Mouse (Mus musculus) liver, embryonic 14.5 days (tissue): ENCODE results near the gene Plekhg4. TPM values are rescaled to one million over a fixed set of nuclear protein-coding genes. Genes with fewer than 3 reads are reported as not detected.

Source experiments
- ATAC-seq: fragments of 200-750 bp; cut with Nextera tagmentation; 2 replicates; pipeline ENCODE4 v1.8.0; 2017; ENCODE audit warnings: moderate number of reproducible peaks, mild to moderate bottlenecking, moderate library complexity; ENCODE audit not compliant: insufficient read depth
- DNase-seq, 3 experiments: peaks; one replicate each; pipeline ENCODE4 v3.0.0-alpha.2; 2012 to 2013; ENCODE audit warnings: low read depth in 3 of 3, low spot score in 3 of 3
- H3K27ac ChIP-seq: fragments of 300-500 bp; sonication (generic); 2 replicates; pipeline ENCODE4 v1.5.1; 2014; ENCODE audit warnings: moderate library complexity, mild to moderate bottlenecking, control low read depth, inconsistent platforms
- H3K27me3 ChIP-seq: fragments of 300-500 bp; sonication (generic); 2 replicates; pipeline ENCODE4 v1.6.1; 2014; ENCODE audit warnings: mild to moderate bottlenecking, low read length, moderate library complexity; ENCODE audit not compliant: control insufficient read depth, insufficient read depth
- H3K36me3 ChIP-seq: fragments of 300-500 bp; sonication (generic); replicated peaks from 2 replicates; pipeline ENCODE4 v1.6.1; 2014; ENCODE audit warnings: low read depth; ENCODE audit not compliant: control insufficient read depth, insufficient read depth
- H3K4me1 ChIP-seq, 2 experiments: fragments of 200-500 bp in 1 of 2; fragments of 300-500 bp in 1 of 2; sonication (generic) in 1 of 2; replicated peaks; 2 replicates each; pipeline ENCODE4 v1.6.1; 2012 to 2014; ENCODE audit warnings: antibody characterized with exemption in 1 of 2, inconsistent platforms in 1 of 2, low read length in 1 of 2; ENCODE audit not compliant: control insufficient read depth in 2 of 2, insufficient read depth in 2 of 2
- H3K4me2 ChIP-seq: fragments of 300-500 bp; sonication (generic); 2 replicates; pipeline ENCODE4 v1.6.1; 2014; ENCODE audit warnings: low read depth, mild to moderate bottlenecking, control low read depth, moderate library complexity
- H3K4me3 ChIP-seq, 2 experiments: fragments of 200-500 bp in 1 of 2; fragments of 300-500 bp in 1 of 2; sonication (generic) in 1 of 2; 2 replicates each; pipeline ENCODE4 v1.5.1; 2012 to 2014; ENCODE audit warnings: low read depth in 2 of 2, low read length in 2 of 2, mild to moderate bottlenecking in 2 of 2, control low read depth in 1 of 2, inconsistent platforms in 1 of 2, moderate library complexity in 1 of 2; ENCODE audit not compliant: insufficient read depth in 1 of 2
- H3K9ac ChIP-seq: fragments of 300-500 bp; sonication (generic); replicated peaks from 2 replicates; pipeline ENCODE4 v1.6.1; 2014; ENCODE audit warnings: mild to moderate bottlenecking, control low read depth, moderate library complexity
- H3K9me3 ChIP-seq: fragments of 300-500 bp; sonication (generic); 2 replicates; pipeline ENCODE4 v1.6.1; 2016; ENCODE audit warnings: low read length, mixed read lengths; ENCODE audit not compliant: control insufficient read depth
- CTCF ChIP-seq: IDR thresholded peaks from 2 replicates; pipeline ENCODE4 v1.5.1; 2016; ENCODE audit warnings: antibody characterized with exemption, low read depth, control low read depth
- EP300 ChIP-seq: IDR thresholded peaks from 2 replicates; pipeline ENCODE4 v1.6.1; 2016; ENCODE audit warnings: antibody characterized with exemption, low read depth
- WGBS: fragments of 180-500 bp; shearing (Covaris S2); extraction: QIAGEN DNeasy Blood & Tissue Kit; methylation state at CpG from one replicate; pipeline ENCODE4 v1.1.7; 2014; ENCODE audit not compliant: insufficient replicate concordance; 5-methylcytosine and 5-hydroxymethylcytosine counted together
- polyA plus RNA-seq, 2 experiments: library from polyadenylated mRNA; depleted of rRNA in 1 of 2; stranded (reverse) in 1 of 2; unstranded in 1 of 2; fragments of >200 nt; fragmentation: Nextera tagmentation in 1 of 2; extraction: Ambion mirVana in 1 of 2; gene quantifications; 2 replicates each; pipeline versions ENCODE4 v1.2.1 to v1.2.3; 2012 to 2014

The Plekhg4 gene
- polyA plus RNA-seq, 2 experiments = 0.06 to 0.08 TPM

DNA sequence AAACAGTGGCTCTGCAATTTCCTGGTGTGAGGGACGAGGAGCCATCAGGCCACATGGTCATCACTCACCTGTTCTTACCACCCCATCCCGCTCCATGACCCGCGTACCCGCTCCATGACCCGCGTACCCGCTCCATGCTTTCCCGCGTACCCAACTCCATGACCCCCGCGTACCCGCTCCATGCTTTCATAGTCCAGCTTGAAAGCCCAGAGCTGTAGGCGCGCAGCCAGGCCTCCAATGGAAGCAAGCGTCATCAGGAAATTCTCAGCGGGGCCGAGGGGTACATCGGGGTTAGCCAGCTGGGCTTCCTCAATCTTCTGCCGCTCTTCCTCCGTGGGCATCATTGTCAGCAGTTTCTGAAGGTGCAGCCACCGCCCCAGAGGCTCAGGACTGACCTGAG is 41.6 kb upstream of the Plekhg4 start:
- Histone ChIP-seq H3K4me3 (no peak overlapping the region), H3K9me3 (no peaks in the 10 kb centered on the region), H3K27me3 (no peaks in the 10 kb centered on the region), H3K9ac (no peak overlapping the region), H3K4me2 (no peak overlapping the region), H3K27ac (no peak overlapping the region), H3K4me1 (peaks cover 0 to 3% of the 10 kb centered on the region in 2 experiments; a peak in 2 of 4 replicates), H3K36me3 (peaks cover 28% of the 10 kb centered on the region)
- no peak for DNase-seq
- ATAC-seq = no peak
- TF ChIP-seq CTCF = no peak
- no peak for TF ChIP-seq EP300
- 93% methylated on average over 22 of the region's 22 CpGs for WGBS

DNA sequence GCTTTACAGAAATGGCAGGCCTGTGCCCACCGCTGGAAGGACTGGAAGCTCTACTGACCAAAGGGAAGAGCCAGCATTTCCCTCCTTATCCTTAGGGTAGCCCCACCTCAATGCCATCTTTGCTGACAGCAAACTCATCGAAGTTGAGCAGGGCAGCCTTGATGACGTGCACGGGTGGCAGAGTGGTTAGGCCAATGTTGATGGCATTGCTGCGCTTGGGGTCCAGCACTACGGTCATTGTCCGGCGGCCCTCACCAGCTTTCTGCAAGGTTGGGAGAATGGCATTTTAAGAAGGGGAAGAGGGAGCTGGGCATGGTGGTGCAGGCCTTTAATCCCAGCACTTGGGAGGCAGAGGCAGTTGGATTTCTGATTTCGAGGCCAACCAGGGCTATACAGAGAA is 41.1 kb upstream of the Plekhg4 start:
- no peak overlapping the region for H3K4me2 ChIP-seq
- TF ChIP-seq CTCF (no peak), EP300 (no peak)
- H3K36me3 ChIP-seq = peaks cover 28% of the 10 kb centered on the region
- no peaks in the 10 kb centered on the region for H3K27me3 ChIP-seq
- no peak overlapping the region for H3K4me3 ChIP-seq
- 88% methylated on average over 9 of the region's 9 CpGs for WGBS
- H3K9ac ChIP-seq = no peak overlapping the region
- DNase-seq (no peak), ATAC-seq (no peak)
- peaks cover 0 to 3% of the 10 kb centered on the region in 2 experiments; a peak in 2 of 4 replicates for H3K4me1 ChIP-seq
- no peaks in the 10 kb centered on the region for H3K9me3 ChIP-seq
- H3K27ac ChIP-seq = no peak overlapping the region

DNA sequence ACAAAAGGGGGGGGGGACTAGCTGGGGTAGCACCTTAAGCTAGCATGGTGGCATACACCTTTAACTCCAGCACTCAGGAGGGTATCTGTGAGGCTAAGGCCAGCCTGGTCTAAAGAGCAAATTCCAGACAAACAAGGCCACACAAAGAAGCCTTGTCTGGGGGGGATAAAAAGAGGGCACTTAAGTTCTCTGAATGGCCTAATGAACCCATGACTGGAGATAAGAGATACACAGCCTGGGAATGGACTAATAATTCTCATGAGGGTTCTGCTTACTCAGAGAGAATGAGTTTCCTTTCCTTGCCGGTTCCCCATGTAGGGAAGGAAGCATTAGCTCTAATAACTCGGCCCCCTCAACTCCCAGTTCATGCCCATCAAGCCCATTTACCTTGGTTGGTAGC is 40.6 kb upstream of the Plekhg4 start:
- Histone ChIP-seq H3K4me3 (no peak overlapping the region), H3K9ac (no peak overlapping the region), H3K36me3 (peaks cover 28% of the 10 kb centered on the region), H3K27me3 (no peaks in the 10 kb centered on the region), H3K4me1 (peaks cover 0 to under 1% of the 10 kb centered on the region in 2 experiments; a peak in 2 of 4 replicates), H3K4me2 (no peak overlapping the region), H3K9me3 (no peaks in the 10 kb centered on the region), H3K27ac (no peak overlapping the region)
- DNase-seq (no peak), ATAC-seq (no peak)
- TF ChIP-seq CTCF (no peak), EP300 (no peak)
- 64% methylated on average over 2 of the region's 2 CpGs for WGBS

DNA sequence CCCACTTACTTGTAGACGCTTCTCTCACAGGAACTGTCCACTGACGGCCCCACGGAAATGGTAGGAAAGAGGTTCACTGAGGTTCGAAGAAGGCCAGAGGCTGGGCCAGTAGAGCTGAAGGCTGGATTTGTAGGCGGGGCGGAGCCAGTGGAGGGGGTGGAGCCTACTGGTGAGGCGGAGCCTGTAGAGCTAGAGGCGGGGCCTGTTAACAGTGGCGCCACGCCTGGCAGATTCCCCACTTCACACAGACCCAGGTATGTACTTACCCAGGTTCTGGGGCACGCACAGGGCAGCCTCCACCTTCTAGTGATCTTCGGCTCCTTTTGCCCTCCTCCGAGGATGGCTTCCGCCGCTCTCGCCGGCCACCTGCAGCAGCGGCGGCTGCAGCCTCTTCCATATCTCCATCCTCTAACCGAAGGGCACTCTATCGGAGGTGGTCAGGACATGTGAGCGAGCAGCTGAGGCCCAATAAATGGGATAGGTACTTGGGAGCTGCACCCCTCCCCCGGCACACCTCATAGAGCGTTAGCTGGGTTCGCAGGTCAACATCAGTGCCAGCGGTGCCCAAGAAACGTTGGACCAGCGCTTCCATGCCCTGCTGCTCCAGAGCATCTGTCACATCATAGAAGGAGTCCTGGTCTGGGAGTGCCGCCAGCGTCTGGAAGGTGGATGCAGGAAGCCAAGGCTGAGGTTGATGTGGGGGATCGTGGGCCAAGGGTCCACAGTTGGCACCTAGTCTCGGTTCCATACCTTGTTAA is 36.5 kb upstream of the Plekhg4 start:
- WGBS = 85% methylated on average over 32 of the region's 32 CpGs
- DNase-seq = no peak
- no peaks in the 10 kb centered on the region for H3K9me3 ChIP-seq

DNA sequence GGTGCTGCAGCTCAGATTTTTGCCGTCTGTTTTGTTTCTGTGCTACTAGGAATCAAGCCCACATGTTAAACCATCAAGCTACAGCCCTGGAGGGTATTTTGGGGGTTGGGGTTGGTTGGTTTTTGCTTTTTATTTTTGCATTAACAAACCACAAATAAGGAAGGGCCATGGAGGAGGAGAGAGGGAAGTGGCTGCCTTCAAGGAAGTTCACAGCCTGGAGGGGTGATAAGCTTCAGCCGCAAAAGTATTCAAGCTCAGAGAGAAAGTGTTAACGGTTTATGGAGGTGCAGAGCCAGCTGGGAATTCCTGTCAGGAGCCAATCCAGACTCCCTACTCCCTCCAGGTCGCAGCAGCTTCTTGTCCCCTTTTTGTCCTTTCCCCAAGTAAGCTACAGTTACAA is 34.1 kb upstream of the Plekhg4 start:
- Histone ChIP-seq H3K27me3 (no peaks in the 10 kb centered on the region), H3K4me2 (no peak overlapping the region), H3K4me1 (peaks cover 7 to 19% of the 10 kb centered on the region in 2 experiments), H3K9me3 (no peaks in the 10 kb centered on the region), H3K9ac (no peak overlapping the region), H3K27ac (no peak overlapping the region), H3K36me3 (no peaks in the 10 kb centered on the region), H3K4me3 (no peak overlapping the region)
- DNase-seq = no peak
- ATAC-seq = no peak
- WGBS = 8% methylated on average over 4 of the region's 4 CpGs
- no peak for TF ChIP-seq EP300
- TF ChIP-seq CTCF = no peak

More for the DNA sequence above, 36.5 kb upstream of the Plekhg4 start:
- ATAC-seq = no peak; the same call in 1 of the 2 replicates
- Histone ChIP-seq H3K36me3 (no peaks in the 10 kb centered on the region), H3K27me3 (no peaks in the 10 kb centered on the region), H3K4me2 (no peak overlapping the region), H3K27ac (no peak overlapping the region), H3K4me3 (no peak overlapping the region), H3K9ac (no peak overlapping the region), H3K4me1 (peaks cover 7 to 15% of the 10 kb centered on the region in 2 experiments)
- no peak for TF ChIP-seq EP300
- no peak for TF ChIP-seq CTCF
